Mouse (Mus musculus): ENCODE results near the gene Lrig2.

DNA sequence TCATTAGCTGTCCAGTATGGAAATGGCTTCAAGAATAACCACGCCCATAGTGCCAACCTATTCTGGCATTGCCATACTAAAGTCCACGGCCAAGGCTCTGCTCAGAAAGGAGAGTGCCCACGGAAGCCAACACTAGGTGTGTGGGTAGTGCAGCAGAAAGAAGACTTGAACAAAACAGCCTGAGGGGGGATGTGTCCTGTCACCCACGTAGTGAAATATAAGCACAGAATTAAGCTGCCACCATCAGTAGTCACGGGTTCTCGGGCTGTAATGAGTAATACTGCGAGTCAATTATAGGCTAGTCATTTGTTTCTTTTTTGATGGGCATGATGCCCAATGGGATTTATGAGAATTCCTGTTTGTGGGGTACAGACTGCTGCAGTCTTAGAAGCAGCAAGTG lies 104.2 kb downstream of the Lrig2 start:
- TF ChIP-seq ZC3H11A (IDR thresholded peaks at IDR 0.05; ENCODE audit: borderline replicate concordance, low read depth, low read length) (no peak), MAFK (IDR thresholded peaks at IDR 0.05; ENCODE audit: insufficient read depth, low read depth, low read length) (no peak), HCFC1 (IDR thresholded peaks at IDR 0.05; ENCODE audit: borderline replicate concordance, insufficient read depth, low read length) (no peak)
